Mouse (Mus musculus) bone marrow macrophage, adult 2 months (primary cell): ENCODE results near the gene Hist1h4i. TPM values are rescaled to one million over a fixed set of nuclear protein-coding genes. Genes with fewer than 3 reads are reported as not detected.
A peak's percentile ranks its signal among the peaks of the same experiment; 100 is the strongest.

Source experiments
- H3K27ac ChIP-seq: 2 replicates; pipeline ENCODE4 v1.5.1; 2012; ENCODE audit warnings: low read depth, low read length; ENCODE audit not compliant: insufficient read depth
- H3K4me1 ChIP-seq: 2 replicates; pipeline ENCODE4 v1.6.1; 2012; ENCODE audit warnings: low read length; ENCODE audit not compliant: control insufficient read depth, insufficient read depth
- H3K4me3 ChIP-seq: 2 replicates; pipeline ENCODE4 v1.5.1; 2012; ENCODE audit warnings: mild to moderate bottlenecking, low read length, moderate library complexity; ENCODE audit not compliant: insufficient read depth
- CTCF ChIP-seq: IDR thresholded peaks from 2 replicates; pipeline ENCODE4 v1.5.1; 2012; ENCODE audit warnings: low read depth, mild to moderate bottlenecking, low read length, moderate library complexity
- POLR2A ChIP-seq: IDR thresholded peaks from 2 replicates; pipeline ENCODE4 v1.6.1; 2012; ENCODE audit warnings: mild to moderate bottlenecking, low read depth, low read length, borderline replicate concordance
- polyA plus RNA-seq: library from polyadenylated mRNA; stranded (reverse); fragments of >200 nt; gene quantifications from 2 replicates; pipeline ENCODE4 v1.2.4, GENCODE M21; 2012; ENCODE audit not compliant: missing spikeins, insufficient read depth, insufficient read length

Hist1h4i gene
- polyA plus RNA-seq, 1 experiment = 7.5 TPM

GRCm38 (mm10) chr13:21997201-21997820 lies 43.9 kb downstream of the Hist1h4i start:
- TF ChIP-seq CTCF (no peak), POLR2A (no peak)
- Histone ChIP-seq H3K27ac (no peak overlapping the region), H3K4me1 (peaks cover 13% of the 10 kb centered on the region), H3K4me3 (peak overlapping the region; percentile 50)

GRCm38 (mm10) chr13:21996840-21997185 lies 44.3 kb downstream of the Hist1h4i start:
- TF ChIP-seq CTCF = no peak
- TF ChIP-seq POLR2A = no peak
- peak overlapping the region; percentile 50 for H3K4me3 ChIP-seq
- H3K27ac ChIP-seq = no peak overlapping the region
- H3K4me1 ChIP-seq = peaks cover 9% of the 10 kb centered on the region

GRCm38 (mm10) chr13:21996101-21996839 lies 44.9 kb downstream of the Hist1h4i start:
- Histone ChIP-seq H3K27ac (no peak overlapping the region), H3K4me3 (peak overlapping the region; percentile 60), H3K4me1 (peaks cover 6% of the 10 kb centered on the region)
- TF ChIP-seq CTCF (no peak), POLR2A (no peak)

- Histone ChIP-seq H3K4me3 (peak overlapping the region; percentile 60), H3K27ac (no peak overlapping the region), H3K4me1 (no peaks in the 10 kb centered on the region)
- TF ChIP-seq CTCF = no peak
- TF ChIP-seq POLR2A = no peak
These were observed 45.7 kb downstream of the Hist1h4i start for GRCm38 (mm10) chr13:21995331-21995914.

GRCm38 (mm10) chr13:21994896-21995295 lies 46.3 kb downstream of the Hist1h4i start:
- Histone ChIP-seq H3K4me3 (peak overlapping the region; percentile 60), H3K27ac (no peak overlapping the region), H3K4me1 (no peaks in the 10 kb centered on the region)
- TF ChIP-seq CTCF = no peak
- no peak for TF ChIP-seq POLR2A

GRCm38 (mm10) chr13:21993957-21994738 lies 47.0 kb downstream of the Hist1h4i start:
- TF ChIP-seq CTCF (no peak), POLR2A (no peak)
- H3K4me3 ChIP-seq = peak overlapping the region; percentile 45
- H3K27ac ChIP-seq = no peak overlapping the region
- H3K4me1 ChIP-seq = no peaks in the 10 kb centered on the region

- TF ChIP-seq CTCF (no peak), POLR2A (no peak)
- H3K27ac ChIP-seq = no peak overlapping the region
- H3K4me3 ChIP-seq = no peak overlapping the region
- H3K4me1 ChIP-seq = no peaks in the 10 kb centered on the region
These were observed 48.6 kb downstream of the Hist1h4i start for GRCm38 (mm10) chr13:21992550-21992949.

Other genes starting within 250 kb of the Hist1h4i start
- 3.2 and 6.5 TPM in 2 replicates for gene Hist1h2bq, start 231.2 kb downstream of the Hist1h4i start, polyA plus RNA-seq
- gene Hist1h2ao, start 230.9 kb downstream of the Hist1h4i start, polyA plus RNA-seq = not detected in 2 replicates
- gene Hist1h4m, start 229.6 kb downstream of the Hist1h4i start, polyA plus RNA-seq = 5.2 and 6.8 TPM in 2 replicates
- not detected in 2 replicates for gene Hist1h4n, start 209.2 kb downstream of the Hist1h4i start, polyA plus RNA-seq
- gene Hist1h2ap, start 207.9 kb downstream of the Hist1h4i start, polyA plus RNA-seq = 14.7 and 15.1 TPM in 2 replicates
- gene Hist1h2br, start 207.6 kb downstream of the Hist1h4i start, polyA plus RNA-seq = 4.5 and 8.6 TPM in 2 replicates
- gene Zfp184, start 96.3 kb downstream of the Hist1h4i start, polyA plus RNA-seq = 0.25 and 0.76 TPM in 2 replicates
- not detected in 2 replicates for gene Pom121l2, start 60.2 kb downstream of the Hist1h4i start, polyA plus RNA-seq
- 3.0 and 3.4 TPM in 2 replicates for gene Prss16, start 31.6 kb downstream of the Hist1h4i start, polyA plus RNA-seq
- not detected in 2 replicates for gene Hist1h2ah, start 5.8 kb downstream of the Hist1h4i start, polyA plus RNA-seq
- gene Hist1h2bk, start 5.5 kb downstream of the Hist1h4i start, polyA plus RNA-seq = 2.9 and 5.5 TPM in 2 replicates
- gene Hist1h2ag, start 1.6 kb upstream of the Hist1h4i start, polyA plus RNA-seq = 5.0 and 7.4 TPM in 2 replicates
- 1.4 and 4.4 TPM in 2 replicates for gene Hist1h2bj, start 1.9 kb upstream of the Hist1h4i start, polyA plus RNA-seq
- gene Vmn1r188, start 43.1 kb upstream of the Hist1h4i start, polyA plus RNA-seq = not detected in 2 replicates
- gene Vmn1r189, start 64.5 kb upstream of the Hist1h4i start, polyA plus RNA-seq = not detected in 2 replicates
- gene Vmn1r191, start 142.6 kb upstream of the Hist1h4i start, polyA plus RNA-seq = not detected in 2 replicates
- gene Vmn1r192, start 149.8 kb upstream of the Hist1h4i start, polyA plus RNA-seq = not detected in 2 replicates
- not detected in 2 replicates for gene Vmn1r193, start 181.8 kb upstream of the Hist1h4i start, polyA plus RNA-seq
- not detected in 2 replicates for gene Vmn1r194, start 202.9 kb upstream of the Hist1h4i start, polyA plus RNA-seq
- gene Vmn1r195, start 229.2 kb upstream of the Hist1h4i start, polyA plus RNA-seq = not detected in 2 replicates
- gene Vmn1r196, start 248.6 kb upstream of the Hist1h4i start, polyA plus RNA-seq = not detected in 2 replicates